In genomic region chr14:120514821-120515271, GRCm38 (mm10) we compare ENCODE assay signal across 11 mouse cellular contexts. TPM values are rescaled to one million over a fixed set of nuclear protein-coding genes. Genes with fewer than 3 reads are reported as not detected.
DNase-seq lines count a peak whose midpoint lies in the region; ATAC-seq and TF ChIP-seq lines count a peak whose summit lies in the region.
"Had no signal": no experiment of that assay in that cellular context is flagged by ENCODE, and none has a peak within 500 bp of the region (broad histone marks: within the 10 kb centered on the region; RNA-seq: fewer than 3 reads in every experiment).

No protein-coding gene starts in this region.

- no peak overlapping the region for H3K9ac ChIP-seq in embryonic facial prominence, embryonic 14.5 days (ENCODE audit: low read depth, low read length)
- H3K9ac ChIP-seq: liver, embryonic 14.5 days; midbrain, embryonic 15.5 days had no signal

- H3K4me2 ChIP-seq in embryonic facial prominence, embryonic 14.5 days (ENCODE audit: low read depth, low read length), result no peak overlapping the region
- H3K4me2 ChIP-seq: midbrain, embryonic 15.5 days had no signal

- no peak overlapping the region for H3K27ac ChIP-seq in embryonic facial prominence, embryonic 14.5 days (replicated peaks; ENCODE audit: low read depth, low read length)
- no peak overlapping the region for H3K27ac ChIP-seq in embryonic facial prominence, embryonic 10.5 days (replicated peaks)
- peak overlapping the region; percentile 32; the same call in 1 of the 2 replicates for H3K27ac ChIP-seq in layer of hippocampus, adult 2 months
- H3K27ac ChIP-seq in gastrocnemius, adult 2 months, result peak overlapping the region; percentile 41; the same call in 1 of the 2 replicates
- H3K27ac ChIP-seq: liver, embryonic 14.5 days; midbrain, embryonic 15.5 days had no signal

- ATAC-seq in embryonic facial prominence, embryonic 14.5 days (ENCODE audit: low read depth), result no peak
- ATAC-seq: intestine, embryonic 16.5 days; midbrain, embryonic 15.5 days had no signal

- H3K9me3 ChIP-seq in embryonic facial prominence, embryonic 14.5 days (ENCODE audit: control insufficient read depth, low read length), result no peaks in the 10 kb centered on the region
- H3K9me3 ChIP-seq in embryonic facial prominence, embryonic 10.5 days, result no peaks in the 10 kb centered on the region
- H3K9me3 ChIP-seq: midbrain, embryonic 15.5 days had no signal

- WGBS in embryonic facial prominence, embryonic 14.5 days, result 46% methylated on average over 4 of the region's 4 CpGs
- WGBS in embryonic facial prominence, embryonic 10.5 days, result 78% methylated on average over 4 of the region's 4 CpGs

- H3K27me3 ChIP-seq in embryonic facial prominence, embryonic 14.5 days (replicated peaks; ENCODE audit: control insufficient read depth, insufficient read depth, low read length), result no peaks in the 10 kb centered on the region
- H3K27me3 ChIP-seq in embryonic facial prominence, embryonic 10.5 days (replicated peaks; ENCODE audit: low read depth, poor library complexity, severe bottlenecking), result no peaks in the 10 kb centered on the region
- H3K27me3 ChIP-seq: midbrain, embryonic 15.5 days had no signal

- no peaks in the 10 kb centered on the region for H3K36me3 ChIP-seq in embryonic facial prominence, embryonic 14.5 days (ENCODE audit: control insufficient read depth, insufficient read depth, low read length)
- no peaks in the 10 kb centered on the region for H3K36me3 ChIP-seq in embryonic facial prominence, embryonic 10.5 days (replicated peaks)
- H3K36me3 ChIP-seq: midbrain, embryonic 15.5 days had no signal

- peak; percentile 26 for DNase-seq in embryonic facial prominence, embryonic 14.5 days (ENCODE audit: low spot score)
- no peak for DNase-seq in embryonic facial prominence, embryonic 10.5 days (ENCODE audit: low spot score)
- no peak for DNase-seq in layer of hippocampus, adult 2 months (ENCODE audit: low spot score in 2 of 2)
- no peak for DNase-seq in layer of hippocampus, adult 11-12 months (ENCODE audit: low spot score)
- peak; percentile 68 for DNase-seq in gastrocnemius, adult 2 months
- DNase-seq in skeletal muscle tissue, adult 2 months (ENCODE audit: low read depth, low spot score), result peak; percentile 70
- no peak for DNase-seq in left cerebral cortex, postnatal 10 days (ENCODE audit: extremely low spot score in 1 of 2, low spot score in 2 of 2)
- DNase-seq in layer of hippocampus, postnatal 14 days (ENCODE audit: low spot score in 2 of 2), result no peak

- no peak overlapping the region for H3K4me3 ChIP-seq in embryonic facial prominence, embryonic 14.5 days (ENCODE audit: low read depth, low read length)
- H3K4me3 ChIP-seq in embryonic facial prominence, embryonic 10.5 days, result no peak overlapping the region
- H3K4me3 ChIP-seq in layer of hippocampus, adult 2 months, result no peak overlapping the region
- no peak overlapping the region for H3K4me3 ChIP-seq in gastrocnemius, adult 2 months
- H3K4me3 ChIP-seq: midbrain, embryonic 15.5 days had no signal

- H3K4me1 ChIP-seq in embryonic facial prominence, embryonic 14.5 days (ENCODE audit: control insufficient read depth, insufficient read depth, low read length), result 0 out of 2 replicates have a peak, but pooled peaks cover 4% of the 10 kb centered on the region
- no peaks in the 10 kb centered on the region for H3K4me1 ChIP-seq in embryonic facial prominence, embryonic 10.5 days
- H3K4me1 ChIP-seq: midbrain, embryonic 15.5 days had no signal

- TF ChIP-seq CTCF in layer of hippocampus, adult 2 months (conservative IDR thresholded peaks at IDR 0.05), result no peak
- TF ChIP-seq CTCF in gastrocnemius, adult 2 months (IDR thresholded peaks at IDR 0.05), result no peak

- intact Hi-C loops in gastrocnemius, adult 2 months (cut with DNase I), result no loop called here
- intact Hi-C loops in left cerebral cortex, postnatal 10 days (cut with DNase I), result no loop called here

RNA-seq across cellular contexts. Expression of gene Rap2a, which starts 36.6 kb away (rescaled TPM):
- polyA plus RNA-seq in embryonic facial prominence, embryonic 14.5 days (2014; fragmentation: Nextera tagmentation; extraction: Ambion mirVana), result 17.6 and 19.9 TPM in 2 replicates
- 11.0 TPM in 2 replicates for polyA plus RNA-seq in embryonic facial prominence, embryonic 10.5 days (2016; fragmentation: Nextera tagmentation; extraction: Ambion mirVana)
- total RNA-seq in layer of hippocampus, adult 2 months (2021), result 10 to 100 TPM; 74.0 to 78.6 TPM
- 1 to 10 TPM; 3.2 to 3.8 TPM for total RNA-seq in gastrocnemius, adult 2 months (2021)
- 100 to 1,000 TPM in 1 of 2 experiments, 10 to 100 TPM in 1; 97.7 to 100 TPM for total RNA-seq in left cerebral cortex, postnatal 10 days (2021)
- 10 to 100 TPM; 93.6 to 96.1 TPM for total RNA-seq in layer of hippocampus, postnatal 14 days (2021)

Comparison
In these comparisons a context has a peak if more than half of its experiments do, and no peak if none do; other contexts are left out.
1. DNase-seq: peak in embryonic facial prominence, embryonic 14.5 days (single experiment), gastrocnemius, adult 2 months (single experiment) and skeletal muscle tissue, adult 2 months (single experiment); none in embryonic facial prominence, embryonic 10.5 days (single experiment), layer of hippocampus, adult 2 months (0 of 2), layer of hippocampus, adult 11-12 months (single experiment), left cerebral cortex, postnatal 10 days (0 of 2) and layer of hippocampus, postnatal 14 days (0 of 2).
2. H3K27ac ChIP-seq: peak in layer of hippocampus, adult 2 months (single experiment) and gastrocnemius, adult 2 months (single experiment); none in embryonic facial prominence, embryonic 14.5 days (single experiment) and embryonic facial prominence, embryonic 10.5 days (single experiment).
3. RNA of gene Rap2a, which starts 36.6 kb away (total RNA-seq): 97.7 to 100 TPM in left cerebral cortex, postnatal 10 days, 93.6 to 96.1 TPM in layer of hippocampus, postnatal 14 days and 74.0 to 78.6 TPM in layer of hippocampus, adult 2 months; 3.2 to 3.8 TPM in gastrocnemius, adult 2 months; every median in the first group is over 10 times any median in the second.